Mouse (Mus musculus) lung, postnatal 0 days (tissue): Measurements from ENCODE around the gene Prep.

Experiments used
- CTCF ChIP-seq: IDR thresholded peaks from 2 replicates; pipeline ENCODE4 v1.5.1; 2016; ENCODE audit warnings: antibody characterized with exemption, mild to moderate bottlenecking
- EP300 ChIP-seq: IDR thresholded peaks from 2 replicates; pipeline ENCODE4 v1.6.1; 2016; ENCODE audit warnings: antibody characterized with exemption, mild to moderate bottlenecking, control low read depth

DNA sequence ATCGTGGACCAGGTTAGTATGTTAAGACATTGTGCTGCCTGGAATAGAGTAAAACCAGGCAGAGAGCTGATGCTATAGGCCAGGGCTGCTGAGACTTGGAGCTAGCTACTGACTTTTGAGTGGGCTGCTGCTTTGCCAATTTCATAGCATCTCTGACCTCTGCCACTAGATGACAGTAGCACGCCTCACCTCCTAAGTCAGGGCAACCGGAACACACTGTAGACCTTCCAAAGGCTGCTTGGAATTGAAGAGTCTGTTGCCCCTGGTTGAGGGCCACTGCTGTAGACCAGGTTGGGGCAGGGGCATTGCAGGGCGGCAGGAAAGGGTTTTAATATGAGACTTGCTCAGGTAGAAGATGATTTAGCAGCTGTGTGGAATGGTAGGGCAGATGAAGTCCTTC is 47.5 kb downstream of the Prep start:
- peak; percentile 65 for TF ChIP-seq CTCF
- TF ChIP-seq EP300 = no peak
